Mouse (Mus musculus): ENCODE measurements around the gene Zkscan8. TPM values are rescaled to one million over a fixed set of nuclear protein-coding genes. Genes with fewer than 3 reads are reported as not detected.
"Not testable (repeated sequence)": the region's sequence is repeated elsewhere in the genome, so short reads cannot be mapped to it uniquely, and the experiment has no call there.

Zkscan8 gene
- 9.8 and 11.0 TPM in 2 replicates for polyA plus RNA-seq (2014; fragmentation: Nextera tagmentation; extraction: Ambion mirVana)

GRCm38 (mm10) chr13:21530781-21531201, at the start of gene Zkscan8:
Gene Zkscan8, minus strand, starts transcription at chr13:21531120.
- Histone ChIP-seq H3K4me3 (ENCODE audit: low read depth, low read length) (peak within 1 kb of the TSS; percentile 90), H3K36me3 (ENCODE audit: control insufficient read depth, insufficient read depth, low read length) (no peaks in the 10 kb centered on the region), H3K4me2 (replicated peaks; ENCODE audit: low read depth, low read length) (peak within 1 kb of the TSS; percentile 49), H3K4me1 (replicated peaks; ENCODE audit: control insufficient read depth, insufficient read depth, low read length) (no peaks in the 10 kb centered on the region), H3K9ac (ENCODE audit: low read depth, low read length) (peak within 1 kb of the TSS; percentile 99), H3K9me3 (ENCODE audit: control insufficient read depth, low read length) (no peaks in the 10 kb centered on the region), H3K27me3 (ENCODE audit: control insufficient read depth, insufficient read depth, low read length) (no peaks in the 10 kb centered on the region), H3K27ac (ENCODE audit: low read depth, low read length) (peak within 1 kb of the TSS; percentile 90)
- peak; percentile 89 for DNase-seq (ENCODE audit: low spot score)
- peak; percentile 99 for ATAC-seq (ENCODE audit: low FRiP score)
- WGBS = under 1% methylated on average over 37 of the region's 39 CpGs

- no peak for ATAC-seq (ENCODE audit: low FRiP score)
- 70% methylated on average over 1 of the region's 1 CpGs for WGBS
Observed at GRCm38 (mm10) chr13:21559793-21560192, 28.9 kb upstream of the Zkscan8 start, which contains the start of gene Olfr1535. Gene Olfr1535, minus strand, starts transcription at chr13:21559893.

GRCm38 (mm10) chr13:21550416-21551110, 19.6 kb upstream of the Zkscan8 start:
- no peaks in the 10 kb centered on the region for H3K9me3 ChIP-seq (ENCODE audit: control insufficient read depth, low read length)
- no peak for ATAC-seq (ENCODE audit: low FRiP score)
- no peaks in the 10 kb centered on the region for H3K27me3 ChIP-seq (ENCODE audit: control insufficient read depth, insufficient read depth, low read length)

More at GRCm38 (mm10) chr13:21559793-21560192, 28.9 kb upstream of the Zkscan8 start, which contains the start of gene Olfr1535:
- Histone ChIP-seq H3K36me3 (ENCODE audit: control insufficient read depth, insufficient read depth, low read length) (no peaks in the 10 kb centered on the region), H3K27ac (ENCODE audit: low read depth, low read length) (no peak within 1 kb of the TSS), H3K4me2 (replicated peaks; ENCODE audit: low read depth, low read length) (no peak within 1 kb of the TSS), H3K9me3 (ENCODE audit: control insufficient read depth, low read length) (no peaks in the 10 kb centered on the region), H3K9ac (ENCODE audit: low read depth, low read length) (no peak within 1 kb of the TSS), H3K4me1 (replicated peaks; ENCODE audit: control insufficient read depth, insufficient read depth, low read length) (no peaks in the 10 kb centered on the region), H3K4me3 (ENCODE audit: low read depth, low read length) (no peak within 1 kb of the TSS), H3K27me3 (ENCODE audit: control insufficient read depth, insufficient read depth, low read length) (no peaks in the 10 kb centered on the region)
- no peak for DNase-seq (ENCODE audit: low spot score)

GRCm38 (mm10) chr13:21549487-21549886, 18.6 kb upstream of the Zkscan8 start:
- Histone ChIP-seq H3K27ac (ENCODE audit: low read depth, low read length) (no peak overlapping the region), H3K4me1 (replicated peaks; ENCODE audit: control insufficient read depth, insufficient read depth, low read length) (no peaks in the 10 kb centered on the region), H3K9me3 (ENCODE audit: control insufficient read depth, low read length) (no peaks in the 10 kb centered on the region), H3K4me3 (ENCODE audit: low read depth, low read length) (no peak overlapping the region), H3K36me3 (ENCODE audit: control insufficient read depth, insufficient read depth, low read length) (no peaks in the 10 kb centered on the region), H3K9ac (ENCODE audit: low read depth, low read length) (no peak overlapping the region), H3K4me2 (replicated peaks; ENCODE audit: low read depth, low read length) (no peak overlapping the region), H3K27me3 (ENCODE audit: control insufficient read depth, insufficient read depth, low read length) (no peaks in the 10 kb centered on the region)
- 94% methylated on average over 3 of the region's 3 CpGs for WGBS
- no peak for DNase-seq (ENCODE audit: low spot score)
- no peak for ATAC-seq (ENCODE audit: low FRiP score)

More at GRCm38 (mm10) chr13:21550416-21551110, 19.6 kb upstream of the Zkscan8 start:
- Histone ChIP-seq H3K4me3 (ENCODE audit: low read depth, low read length) (no peak overlapping the region), H3K9ac (ENCODE audit: low read depth, low read length) (no peak overlapping the region), H3K36me3 (ENCODE audit: control insufficient read depth, insufficient read depth, low read length) (no peaks in the 10 kb centered on the region), H3K4me2 (replicated peaks; ENCODE audit: low read depth, low read length) (no peak overlapping the region), H3K27ac (ENCODE audit: low read depth, low read length) (no peak overlapping the region), H3K4me1 (replicated peaks; ENCODE audit: control insufficient read depth, insufficient read depth, low read length) (no peaks in the 10 kb centered on the region)
- DNase-seq (ENCODE audit: low spot score) = no peak
- WGBS = 58% methylated on average over 3 of the region's 3 CpGs

GRCm38 (mm10) chr13:21542708-21543107, 11.8 kb upstream of the Zkscan8 start, which contains the start of gene Olfr1366:
Gene Olfr1366, minus strand, starts transcription at chr13:21542808.
- Histone ChIP-seq H3K36me3 (ENCODE audit: control insufficient read depth, insufficient read depth, low read length) (no peaks in the 10 kb centered on the region), H3K4me2 (replicated peaks; ENCODE audit: low read depth, low read length) (no peak within 1 kb of the TSS), H3K4me1 (replicated peaks; ENCODE audit: control insufficient read depth, insufficient read depth, low read length) (no peaks in the 10 kb centered on the region), H3K9ac (ENCODE audit: low read depth, low read length) (no peak within 1 kb of the TSS), H3K4me3 (ENCODE audit: low read depth, low read length) (no peak within 1 kb of the TSS), H3K27me3 (ENCODE audit: control insufficient read depth, insufficient read depth, low read length) (no peaks in the 10 kb centered on the region), H3K27ac (ENCODE audit: low read depth, low read length) (no peak within 1 kb of the TSS), H3K9me3 (ENCODE audit: control insufficient read depth, low read length) (no peaks in the 10 kb centered on the region)
- WGBS = 70% methylated on average over 1 of the region's 1 CpGs
- ATAC-seq (ENCODE audit: low FRiP score) (no peak), DNase-seq (ENCODE audit: low spot score) (no peak)

- Histone ChIP-seq H3K9me3 (ENCODE audit: control insufficient read depth, low read length) (no peaks in the 10 kb centered on the region), H3K27me3 (ENCODE audit: control insufficient read depth, insufficient read depth, low read length) (no peaks in the 10 kb centered on the region), H3K27ac (ENCODE audit: low read depth, low read length) (no peak overlapping the region), H3K4me3 (ENCODE audit: low read depth, low read length) (peak overlapping the region; percentile 90), H3K9ac (ENCODE audit: low read depth, low read length) (no peak overlapping the region), H3K4me1 (replicated peaks; ENCODE audit: control insufficient read depth, insufficient read depth, low read length) (no peaks in the 10 kb centered on the region), H3K36me3 (ENCODE audit: control insufficient read depth, insufficient read depth, low read length) (no peaks in the 10 kb centered on the region), H3K4me2 (replicated peaks; ENCODE audit: low read depth, low read length) (peak overlapping the region; percentile 41)
- no peak for ATAC-seq (ENCODE audit: low FRiP score)
- DNase-seq (ENCODE audit: low spot score) = peak; percentile 19
- WGBS = 54% methylated on average over 7 of the region's 7 CpGs
Observed at GRCm38 (mm10) chr13:21530136-21530535, 784 bp downstream of the Zkscan8 start.

GRCm38 (mm10) chr13:21506221-21506649, 24.7 kb downstream of the Zkscan8 start:
- H3K27me3 ChIP-seq (ENCODE audit: control insufficient read depth, insufficient read depth, low read length) = no peaks in the 10 kb centered on the region
- peak overlapping the region; percentile 60; the same call in 1 of the 2 replicates for H3K27ac ChIP-seq (ENCODE audit: low read depth, low read length)
- whole genome bisulfite sequencing = under 1% methylated on average over 20 of the region's 21 CpGs
- peak overlapping the region; percentile 68 for H3K4me3 ChIP-seq (ENCODE audit: low read depth, low read length)
- H3K4me2 ChIP-seq (replicated peaks; ENCODE audit: low read depth, low read length) = peak overlapping the region; percentile 35
- H3K4me1 ChIP-seq (replicated peaks; ENCODE audit: control insufficient read depth, insufficient read depth, low read length) = no peaks in the 10 kb centered on the region
- H3K9ac ChIP-seq (ENCODE audit: low read depth, low read length) = peak overlapping the region; percentile 73
- H3K36me3 ChIP-seq (ENCODE audit: control insufficient read depth, insufficient read depth, low read length) = no peaks in the 10 kb centered on the region
- H3K9me3 ChIP-seq (ENCODE audit: control insufficient read depth, low read length) = no peaks in the 10 kb centered on the region
- DNase-seq (ENCODE audit: low spot score) = peak; percentile 85
- ATAC-seq (ENCODE audit: low FRiP score) = peak; percentile 98

- no peak overlapping the region for H3K9ac ChIP-seq (ENCODE audit: low read depth, low read length)
- H3K27ac ChIP-seq (ENCODE audit: low read depth, low read length) = no peak overlapping the region
- no peak overlapping the region for H3K4me3 ChIP-seq (ENCODE audit: low read depth, low read length)
- H3K27me3 ChIP-seq (ENCODE audit: control insufficient read depth, insufficient read depth, low read length) = no peaks in the 10 kb centered on the region
- 82% methylated on average over 5 of the region's 5 CpGs for WGBS
- H3K4me1 ChIP-seq (replicated peaks; ENCODE audit: control insufficient read depth, insufficient read depth, low read length) = no peaks in the 10 kb centered on the region
- no peak overlapping the region for H3K4me2 ChIP-seq (replicated peaks; ENCODE audit: low read depth, low read length)
- DNase-seq (ENCODE audit: low spot score) (no peak), ATAC-seq (ENCODE audit: low FRiP score) (no peak)
- H3K9me3 ChIP-seq (ENCODE audit: control insufficient read depth, low read length) = no peaks in the 10 kb centered on the region
- H3K36me3 ChIP-seq (ENCODE audit: control insufficient read depth, insufficient read depth, low read length) = no peaks in the 10 kb centered on the region
Observed at GRCm38 (mm10) chr13:21502296-21502695, 28.6 kb downstream of the Zkscan8 start.

- not testable (repeated sequence) for H3K36me3 ChIP-seq (ENCODE audit: control insufficient read depth, insufficient read depth, low read length); ATAC-seq (ENCODE audit: low FRiP score); H3K9ac ChIP-seq (ENCODE audit: low read depth, low read length); H3K27ac ChIP-seq (ENCODE audit: low read depth, low read length); H3K27me3 ChIP-seq (ENCODE audit: control insufficient read depth, insufficient read depth, low read length); H3K4me3 ChIP-seq (ENCODE audit: low read depth, low read length); DNase-seq (ENCODE audit: low spot score); H3K9me3 ChIP-seq (ENCODE audit: control insufficient read depth, low read length); H3K4me2 ChIP-seq (replicated peaks; ENCODE audit: low read depth, low read length); H3K4me1 ChIP-seq (replicated peaks; ENCODE audit: control insufficient read depth, insufficient read depth, low read length)
- WGBS = 90% methylated on average over 14 of the region's 17 CpGs
Observed at GRCm38 (mm10) chr13:21501182-21501581, 29.7 kb downstream of the Zkscan8 start, which contains the start of gene Gm11273. Gene Gm11273, minus strand, starts transcription at chr13:21501418.
